Mouse (Mus musculus) bone marrow, adult 2 months (tissue): ENCODE measurements around the gene Cd34. TPM values are rescaled to one million over a fixed set of nuclear protein-coding genes. Genes with fewer than 3 reads are reported as not detected.

Source experiments
- H3K27ac ChIP-seq: fragments of 200-500 bp; 2 replicates; pipeline ENCODE4 v1.5.1; 2012; ENCODE audit warnings: low read depth, mild to moderate bottlenecking, control low read depth, inconsistent platforms, low read length; ENCODE audit not compliant: control insufficient read depth, poor library complexity, insufficient read depth
- H3K4me1 ChIP-seq: fragments of 200-500 bp; 2 replicates; pipeline ENCODE4 v1.6.1; 2011; ENCODE audit warnings: low read length; ENCODE audit not compliant: control insufficient read depth, insufficient read depth
- H3K4me3 ChIP-seq: fragments of 200-500 bp; replicated peaks from 2 replicates; pipeline ENCODE3; 2011; ENCODE audit warnings: mild to moderate bottlenecking, low read depth, low read length, control low read depth; ENCODE audit not compliant: control insufficient read depth
- CTCF ChIP-seq: fragments of 200-500 bp; IDR thresholded peaks from 2 replicates; pipeline ENCODE4 v1.5.1; 2011; ENCODE audit warnings: low read length, control low read depth; ENCODE audit not compliant: control insufficient read depth, insufficient read depth
- POLR2A ChIP-seq: fragments of 200-500 bp; IDR thresholded peaks from 2 replicates; pipeline ENCODE4 v1.6.1; 2011; ENCODE audit warnings: low read depth, mild to moderate bottlenecking, control low read depth, low read length, borderline replicate concordance; ENCODE audit not compliant: control insufficient read depth
- WGBS: fragments of 180-500 bp; shearing (Covaris S2); methylation state at CpG from one replicate; pipeline ENCODE4 v1.1.7; 2018; 5-methylcytosine and 5-hydroxymethylcytosine counted together
- polyA plus RNA-seq: library from polyadenylated mRNA; stranded (reverse); fragments of >200 nt; gene quantifications from 2 replicates; pipeline ENCODE4 v1.2.4, GENCODE M21; 2011; ENCODE audit warnings: low replicate concordance; ENCODE audit not compliant: missing spikeins, insufficient read depth, insufficient read length

The Cd34 gene
- polyA plus RNA-seq, 1 experiment, result 8.8 TPM

GRCm38 (mm10) chr1:194950913-194951312 is 12.3 kb downstream of the Cd34 start:
- WGBS, result 66% methylated on average over 2 of the region's 2 CpGs
- no peaks in the 10 kb centered on the region for H3K4me1 ChIP-seq
- TF ChIP-seq POLR2A, result no peak
- TF ChIP-seq CTCF, result no peak
- no peak overlapping the region for H3K27ac ChIP-seq
- H3K4me3 ChIP-seq, result no peak overlapping the region

DNA sequence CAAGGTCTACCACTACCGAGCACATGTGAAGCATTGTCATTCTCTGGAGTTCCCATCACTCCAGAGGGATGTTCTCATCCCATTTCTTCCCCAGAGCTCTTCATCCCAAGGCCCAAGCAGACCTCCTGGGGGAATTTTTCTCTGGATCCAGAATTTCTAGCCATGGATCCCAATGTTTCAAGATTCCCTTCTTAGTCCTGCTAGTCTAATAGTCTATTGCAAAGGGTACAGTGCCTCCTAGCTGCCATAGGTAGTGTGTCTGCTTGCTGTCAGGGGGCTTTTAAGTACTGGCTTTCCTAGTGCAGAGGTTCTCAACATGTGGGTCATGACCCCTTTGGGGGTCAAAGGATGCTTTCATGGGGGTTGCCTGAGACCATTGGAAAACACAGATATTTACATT is 14.3 kb downstream of the Cd34 start:
- H3K4me3 ChIP-seq, result no peak overlapping the region
- 84% methylated on average over 1 of the region's 1 CpGs for WGBS
- no peaks in the 10 kb centered on the region for H3K4me1 ChIP-seq
- TF ChIP-seq CTCF (no peak), POLR2A (no peak)
- H3K27ac ChIP-seq, result no peak overlapping the region

DNA sequence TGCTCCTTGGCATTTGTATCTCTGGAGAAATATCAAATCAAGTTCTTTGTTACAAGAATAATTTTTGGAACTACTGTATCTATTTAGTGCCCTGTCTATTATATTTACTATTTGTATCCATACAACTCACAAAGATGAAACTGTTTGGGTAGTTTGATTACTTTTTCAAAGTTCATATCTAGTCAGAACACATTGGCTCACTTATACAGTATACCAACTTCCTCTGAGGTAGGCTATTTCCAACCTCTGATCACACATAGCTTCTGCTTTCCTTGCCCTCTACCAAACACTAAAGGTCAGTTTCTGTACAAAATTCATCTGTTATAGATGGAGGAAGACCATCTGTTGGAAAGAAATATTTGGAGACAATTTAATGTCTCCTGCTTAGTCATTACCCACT is 16.1 kb downstream of the Cd34 start:
- Histone ChIP-seq H3K27ac (no peak overlapping the region), H3K4me3 (no peak overlapping the region), H3K4me1 (no peaks in the 10 kb centered on the region)
- TF ChIP-seq CTCF, result no peak
- no peak for TF ChIP-seq POLR2A

DNA sequence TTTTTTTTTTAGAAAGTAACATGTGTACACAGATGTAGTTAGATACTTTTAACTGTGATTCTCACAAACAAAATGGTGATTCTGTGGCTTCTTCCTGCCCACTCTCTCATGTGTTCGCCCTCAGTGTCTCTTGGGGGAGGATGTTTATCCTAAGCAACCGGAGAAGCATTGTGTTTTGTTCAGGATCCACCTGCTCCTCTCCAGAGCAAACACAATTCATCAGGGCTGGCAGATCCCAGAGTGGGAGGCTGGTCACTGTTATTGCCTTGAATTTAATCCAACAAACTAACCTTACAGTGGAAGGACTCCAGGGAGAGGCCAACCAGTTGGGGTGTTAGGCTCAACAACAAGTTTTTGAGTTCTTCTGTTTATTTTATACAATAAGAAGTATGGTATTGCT is 17.1 kb downstream of the Cd34 start:
- Histone ChIP-seq H3K4me3 (no peak overlapping the region), H3K27ac (no peak overlapping the region), H3K4me1 (no peaks in the 10 kb centered on the region)
- TF ChIP-seq POLR2A, result no peak
- TF ChIP-seq CTCF, result no peak
- WGBS, result 85% methylated on average over 2 of the region's 2 CpGs

DNA sequence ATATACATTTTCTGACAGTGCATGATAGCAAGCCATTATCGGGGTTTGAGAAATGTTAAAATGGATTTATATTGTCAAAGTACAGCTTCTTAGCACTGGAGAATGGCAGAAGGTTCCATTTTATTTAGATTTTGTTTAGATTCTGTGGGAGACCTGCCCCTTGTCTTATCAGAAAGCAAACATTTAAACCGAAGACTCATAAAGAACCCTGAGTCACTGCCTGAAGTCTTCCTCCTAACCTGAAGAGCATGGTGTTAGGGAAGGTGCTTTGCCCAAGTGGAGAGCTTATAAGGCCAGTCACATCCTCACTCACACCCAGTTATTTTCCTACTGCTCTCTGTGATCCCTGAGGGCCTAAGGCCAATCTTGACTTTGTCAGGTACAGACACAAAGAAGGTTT is 18.4 kb downstream of the Cd34 start:
- TF ChIP-seq CTCF (no peak), POLR2A (no peak)
- H3K4me1 ChIP-seq, result no peaks in the 10 kb centered on the region
- H3K4me3 ChIP-seq, result no peak overlapping the region
- 60% methylated on average over 2 of the region's 2 CpGs for WGBS
- no peak overlapping the region for H3K27ac ChIP-seq

DNA sequence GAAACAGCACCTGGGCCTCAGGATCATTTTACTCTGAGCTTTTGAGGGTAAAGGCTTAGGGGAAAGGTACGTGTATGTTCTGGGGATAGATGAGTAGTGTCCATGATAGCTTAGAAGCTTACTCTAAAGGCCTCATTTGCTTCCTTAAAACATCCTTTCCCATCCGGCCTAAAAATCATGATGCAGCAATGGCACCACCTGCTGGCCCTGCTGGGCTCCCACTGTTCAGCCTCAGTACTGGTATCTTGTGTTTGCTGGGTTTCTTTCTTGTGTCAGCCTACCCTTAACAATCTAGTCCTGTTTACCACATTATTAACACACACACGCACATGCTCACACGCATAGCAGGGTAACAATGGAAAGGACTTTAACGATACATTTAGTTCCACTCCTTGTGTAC is 23.6 kb downstream of the Cd34 start:
- Histone ChIP-seq H3K4me3 (no peak overlapping the region), H3K27ac (no peak overlapping the region), H3K4me1 (no peaks in the 10 kb centered on the region)
- WGBS, result 49% methylated on average over 5 of the region's 5 CpGs
- TF ChIP-seq CTCF (peak; percentile 83), POLR2A (no peak)

DNA sequence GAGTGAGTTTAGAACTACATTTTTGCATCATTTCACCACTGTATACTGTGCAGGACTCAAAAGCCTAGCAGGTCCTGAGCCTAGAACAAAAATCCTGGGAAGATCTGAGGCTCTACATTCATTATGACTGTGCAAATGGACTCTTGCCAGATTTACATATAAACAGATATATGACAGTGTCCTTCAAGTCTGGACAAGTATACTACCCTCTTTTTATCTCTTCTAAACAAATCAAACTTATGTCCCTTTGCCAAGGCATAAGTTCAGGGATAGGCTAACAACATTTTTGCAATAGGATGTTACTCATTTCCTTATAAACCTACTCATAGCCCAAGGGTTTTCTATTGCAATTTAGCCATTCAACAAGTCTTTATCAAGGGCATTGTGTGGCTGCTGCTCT is 24.1 kb downstream of the Cd34 start:
- no peak for TF ChIP-seq POLR2A
- Histone ChIP-seq H3K4me3 (no peak overlapping the region), H3K27ac (no peak overlapping the region), H3K4me1 (no peaks in the 10 kb centered on the region)

DNA sequence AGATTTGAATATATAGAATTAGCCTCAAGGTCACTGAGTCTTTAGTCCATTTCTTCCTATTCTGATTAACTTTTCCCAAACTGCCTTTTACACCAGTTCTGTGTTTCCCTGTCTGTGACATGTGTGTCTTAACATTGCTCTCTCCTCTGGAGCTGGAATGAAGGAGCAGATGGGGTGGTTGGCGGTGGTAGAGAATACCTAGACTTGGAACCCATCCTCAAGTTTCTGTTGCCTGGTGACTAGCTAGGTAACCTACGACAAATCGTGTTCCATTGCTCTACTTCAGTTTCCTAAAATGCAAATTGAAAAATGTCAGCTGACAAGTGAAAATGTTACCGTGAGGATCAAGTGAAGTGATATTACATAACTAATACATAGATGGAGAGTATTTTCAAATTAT is 33.4 kb downstream of the Cd34 start:
- no peak overlapping the region for H3K4me3 ChIP-seq
- H3K27ac ChIP-seq, result no peak overlapping the region
- no peaks in the 10 kb centered on the region for H3K4me1 ChIP-seq
- no peak for TF ChIP-seq POLR2A
- no peak for TF ChIP-seq CTCF
- 81% methylated on average over 4 of the region's 4 CpGs for WGBS

GRCm38 (mm10) chr1:194976164-194976516 is 37.5 kb downstream of the Cd34 start:
- peak overlapping the region; percentile 91 for H3K27ac ChIP-seq
- peak overlapping the region; percentile 76 for H3K4me3 ChIP-seq
- under 1% methylated on average over 42 of the region's 42 CpGs for WGBS
- no peaks in the 10 kb centered on the region; the same call in 1 of the 2 replicates for H3K4me1 ChIP-seq
- TF ChIP-seq POLR2A (peak; percentile 27; the same call in 1 of the 2 replicates), CTCF (peak; percentile 86)
